Mouse (Mus musculus) frontal cortex, postnatal 10 days (tissue): ENCODE data around the gene Sla2.
"Not testable (repeated sequence)": the region's sequence is repeated elsewhere in the genome, so short reads cannot be mapped to it uniquely, and the experiment has no call there.

Experiments used
- DNase-seq, 2 experiments: peaks; one replicate each; pipeline ENCODE4 v3.0.0; 2022; ENCODE audit warnings: low spot score in 2 of 2, mixed read lengths in 1 of 2

Gene Sla2

GRCm38 (mm10) chr2:156901883-156902282 lies 14.9 kb upstream of the Sla2 start:
- DNase-seq: no peak

- DNase-seq: no peak
Observed at GRCm38 (mm10) chr2:156901344-156901743, 14.4 kb upstream of the Sla2 start.

GRCm38 (mm10) chr2:156899184-156899583 lies 12.2 kb upstream of the Sla2 start:
- no peak for DNase-seq

GRCm38 (mm10) chr2:156898374-156898773 lies 11.4 kb upstream of the Sla2 start:
- no peak for DNase-seq

- DNase-seq: no peak
Observed at GRCm38 (mm10) chr2:156897034-156897433, 10.0 kb upstream of the Sla2 start.

- DNase-seq: no peak
Observed at GRCm38 (mm10) chr2:156896384-156896914, 9.5 kb upstream of the Sla2 start.

- no peak for DNase-seq
Observed at GRCm38 (mm10) chr2:156894496-156895265, 7.7 kb upstream of the Sla2 start.

GRCm38 (mm10) chr2:156892821-156893220 lies 5.8 kb upstream of the Sla2 start:
- no peak for DNase-seq

GRCm38 (mm10) chr2:156892240-156892639 lies 5.2 kb upstream of the Sla2 start:
- no peak for DNase-seq

GRCm38 (mm10) chr2:156888490-156888889 lies 1.5 kb upstream of the Sla2 start:
- DNase-seq: no peak

GRCm38 (mm10) chr2:156886084-156886631 lies 834 bp downstream of the Sla2 start:
- no peak for DNase-seq

- not testable (repeated sequence) for DNase-seq
Observed at GRCm38 (mm10) chr2:156885666-156886065, 1.3 kb downstream of the Sla2 start.

GRCm38 (mm10) chr2:156884396-156885211 lies 2.4 kb downstream of the Sla2 start:
- no peak for DNase-seq

- no peak for DNase-seq
Observed at GRCm38 (mm10) chr2:156882431-156883001, 4.5 kb downstream of the Sla2 start.

- DNase-seq: no peak
Observed at GRCm38 (mm10) chr2:156879541-156879940, 7.5 kb downstream of the Sla2 start.

GRCm38 (mm10) chr2:156877726-156878125 lies 9.3 kb downstream of the Sla2 start:
- no peak for DNase-seq

- no peak for DNase-seq
Observed at GRCm38 (mm10) chr2:156874760-156875510, 12.1 kb downstream of the Sla2 start.

- DNase-seq: no peak
Observed at GRCm38 (mm10) chr2:156874047-156874759, 12.8 kb downstream of the Sla2 start.

GRCm38 (mm10) chr2:156873629-156874028 lies 13.4 kb downstream of the Sla2 start:
- peak in 1 of 2 experiments; percentile 28 for DNase-seq

GRCm38 (mm10) chr2:156870519-156870918 lies 16.5 kb downstream of the Sla2 start:
- no peak for DNase-seq

- DNase-seq: no peak
Observed at GRCm38 (mm10) chr2:156869554-156869953, 17.4 kb downstream of the Sla2 start.
